Mouse (Mus musculus) small intestine, adult 2 months (tissue): ENCODE data around the gene Oas3.

Experiments
- CTCF ChIP-seq: fragments of 200-500 bp; IDR thresholded peaks from 2 replicates; pipeline ENCODE4 v1.5.1; 2012; ENCODE audit warnings: low read depth, mild to moderate bottlenecking, control low read depth, inconsistent platforms, low read length, moderate library complexity, mixed read lengths; ENCODE audit not compliant: insufficient replicate concordance, insufficient read length; ENCODE audit errors: extremely low read depth
- POLR2A ChIP-seq: fragments of 200-500 bp; IDR thresholded peaks from 2 replicates; pipeline ENCODE4 v1.6.1; 2012; ENCODE audit warnings: low read depth, mild to moderate bottlenecking, control low read depth, inconsistent platforms, low read length, moderate library complexity

GRCm38 (mm10) chr5:120749688-120750087 is 27.8 kb downstream of the Oas3 start, which contains the start of gene Oas2:
- TF ChIP-seq POLR2A (peak; percentile 33; the same call in 1 of the 2 replicates), CTCF (no peak)
